Mouse (Mus musculus) Patski (cell line): Measurements from ENCODE around the gene Cant1. TPM values are rescaled to one million over a fixed set of nuclear protein-coding genes. Genes with fewer than 3 reads are reported as not detected.

Source experiments
- ATAC-seq: fragments of 100-300 bp; one replicate; pipeline ENCODE4 v1.8.0; 2021
- CTCF ChIA-PET: fragments of 350-600 bp; sonication (Branson Sonifier 250); formaldehyde crosslinking; loops from one replicate; lab custom pipeline; 2022; ENCODE audit warnings: inconsistent platforms; lab: Charles Lee
- POLR2A ChIA-PET: fragments of 350-600 bp; sonication (Branson Sonifier 250); formaldehyde crosslinking; loops from one replicate; lab custom pipeline; 2022; ENCODE audit warnings: antibody characterized with exemption, inconsistent platforms; lab: Charles Lee
- DNase-seq: peaks from one replicate; pipeline ENCODE4 v3.0.0-alpha.2; 2011; ENCODE audit warnings: low read depth, low spot score
- H3K27me3 ChIP-seq: fragments of 371-371 bp; one replicate; pipeline ENCODE4 v1.5.1; 2021
- CTCF ChIP-seq: fragments of 100-300 bp; IDR thresholded peaks from one replicate; pipeline ENCODE4 v1.5.1; 2021
- in situ Hi-C: fragments of 300-500 bp; cut with MboI; formaldehyde crosslinking; loops from 3 replicates; pipeline ENCODE4 v1.11.1; 2018; ENCODE audit warnings: low pct_unique_long_range_greater_than_20kb, mixed read lengths
- polyA plus RNA-seq: library from polyadenylated mRNA; unstranded; gene quantifications from one replicate; pipeline ENCODE4 v1.2.3, GENCODE M21; 2021

The Cant1 gene
- polyA plus RNA-seq, 1 experiment from 2014 or later: 49.4 TPM

- no peaks in the 10 kb centered on the region for H3K27me3 ChIP-seq
- ATAC-seq: no peak
- no peak for TF ChIP-seq CTCF
- in situ Hi-C loops: no loop called here
- ChIA-PET POLR2A (no interaction called here), CTCF (interaction anchor here (1.1 to 3.8 kb wide), 2 partner anchors 9 to 33 kb away, joined by 4 to 14 read pairs; partner anchors contain the start of gene Lgals3bp)
- DNase-seq: no peak
Observed at GRCm38 (mm10) chr11:118410479-118410878, 8.4 kb downstream of the Cant1 start.

- POLR2A ChIA-PET: no interaction called here
- TF ChIP-seq CTCF: no peak
- ATAC-seq (no peak), DNase-seq (no peak)
- in situ Hi-C loops: no loop called here
- H3K27me3 ChIP-seq: no peaks in the 10 kb centered on the region
- CTCF ChIA-PET: interaction anchor here (1.1 to 3.8 kb wide), 2 partner anchors 8 to 33 kb away, joined by 4 to 14 read pairs; partner anchors contain the start of gene Lgals3bp
Observed at GRCm38 (mm10) chr11:118410073-118410444, 8.8 kb downstream of the Cant1 start.

GRCm38 (mm10) chr11:118409106-118410072 is 9.5 kb downstream of the Cant1 start:
- no peaks in the 10 kb centered on the region for H3K27me3 ChIP-seq
- in situ Hi-C loops: no loop called here
- no peak for TF ChIP-seq CTCF
- no peak for DNase-seq
- no peak for ATAC-seq
- CTCF ChIA-PET: interaction anchor here (0.9 to 3.8 kb wide), 4 partner anchors 8 to 34 kb away, joined by 3 to 14 read pairs (median 8); partner anchors contain the start of gene Lgals3bp
- POLR2A ChIA-PET: no interaction called here

- no peak for DNase-seq
- in situ Hi-C loops: no loop called here
- ChIA-PET CTCF (interaction anchor here (1.8 to 2.9 kb wide), 2 partner anchors 10 to 35 kb away, joined by 8 to 11 read pairs; partner anchors contain the start of gene Cant1), POLR2A (interaction anchor here (0.6 kb wide), 1 partner anchor 534 kb away, joined by 3 read pairs; no protein-coding TSS in a partner anchor)
- no peaks in the 10 kb centered on the region for H3K27me3 ChIP-seq
- TF ChIP-seq CTCF: no peak
- no peak for ATAC-seq
Observed at GRCm38 (mm10) chr11:118408051-118408740, 10.7 kb downstream of the Cant1 start.

- CTCF ChIA-PET: interaction anchor here (0.9 to 2.9 kb wide), 4 partner anchors 9 to 36 kb away, joined by 3 to 11 read pairs (median 6); partner anchors contain the start of gene Cant1
- no peaks in the 10 kb centered on the region for H3K27me3 ChIP-seq
- ATAC-seq (no peak), DNase-seq (no peak)
- no peak for TF ChIP-seq CTCF
- in situ Hi-C loops: no loop called here
- POLR2A ChIA-PET: interaction anchor here (0.6 to 0.8 kb wide), 2 partner anchors 28 to 533 kb away, joined by 3 read pairs; no protein-coding TSS in a partner anchor
Observed at GRCm38 (mm10) chr11:118407318-118407910, 11.5 kb downstream of the Cant1 start.

GRCm38 (mm10) chr11:118406521-118406920 is 12.4 kb downstream of the Cant1 start:
- CTCF ChIA-PET: interaction anchor here (1.0 to 2.9 kb wide), 2 partner anchors 10 to 37 kb away, joined by 3 to 11 read pairs; no protein-coding TSS in a partner anchor

GRCm38 (mm10) chr11:118405311-118405710 is 13.6 kb downstream of the Cant1 start:
- ATAC-seq: no peak

More at GRCm38 (mm10) chr11:118406521-118406920, 12.4 kb downstream of the Cant1 start:
- no peak for TF ChIP-seq CTCF
- DNase-seq (no peak), ATAC-seq (no peak)
- H3K27me3 ChIP-seq: no peaks in the 10 kb centered on the region
- POLR2A ChIA-PET: no interaction called here
- in situ Hi-C loops: no loop called here

GRCm38 (mm10) chr11:118403951-118404899 is 14.7 kb downstream of the Cant1 start:
- no peak for DNase-seq
- in situ Hi-C loops: no loop called here
- POLR2A ChIA-PET: interaction anchor here (0.7 kb wide), 1 partner anchor 628 kb away, joined by 6 read pairs; no protein-coding TSS in a partner anchor

More at GRCm38 (mm10) chr11:118405311-118405710, 13.6 kb downstream of the Cant1 start:
- in situ Hi-C loops: no loop called here
- DNase-seq: no peak
- H3K27me3 ChIP-seq: no peaks in the 10 kb centered on the region
- no peak for TF ChIP-seq CTCF
- CTCF ChIA-PET: no interaction called here
- POLR2A ChIA-PET: interaction anchor here (0.7 kb wide), 1 partner anchor 627 kb away, joined by 6 read pairs; no protein-coding TSS in a partner anchor

GRCm38 (mm10) chr11:118403183-118403582 is 15.7 kb downstream of the Cant1 start:
- POLR2A ChIA-PET: interaction anchor here (0.7 kb wide), 1 partner anchor 84 kb away, joined by 3 read pairs; no protein-coding TSS in a partner anchor
- ATAC-seq: no peak
- H3K27me3 ChIP-seq: no peaks in the 10 kb centered on the region
- no peak for TF ChIP-seq CTCF
- CTCF ChIA-PET: no interaction called here
- in situ Hi-C loops: no loop called here
- DNase-seq: no peak

More at GRCm38 (mm10) chr11:118403951-118404899, 14.7 kb downstream of the Cant1 start:
- CTCF ChIA-PET: no interaction called here
- TF ChIP-seq CTCF: no peak
- ATAC-seq: no peak
- H3K27me3 ChIP-seq: no peaks in the 10 kb centered on the region
